Mouse (Mus musculus) heart, postnatal 0 days (tissue): Measurements from ENCODE around the gene Jmjd6.

Source experiments
- CTCF ChIP-seq: IDR thresholded peaks from 2 replicates; pipeline ENCODE4 v1.5.1; 2016; ENCODE audit warnings: antibody characterized with exemption, control low read depth, low read depth
- EP300 ChIP-seq: IDR thresholded peaks from 2 replicates; pipeline ENCODE4 v1.6.1; 2016; ENCODE audit warnings: antibody characterized with exemption, low read depth

DNA sequence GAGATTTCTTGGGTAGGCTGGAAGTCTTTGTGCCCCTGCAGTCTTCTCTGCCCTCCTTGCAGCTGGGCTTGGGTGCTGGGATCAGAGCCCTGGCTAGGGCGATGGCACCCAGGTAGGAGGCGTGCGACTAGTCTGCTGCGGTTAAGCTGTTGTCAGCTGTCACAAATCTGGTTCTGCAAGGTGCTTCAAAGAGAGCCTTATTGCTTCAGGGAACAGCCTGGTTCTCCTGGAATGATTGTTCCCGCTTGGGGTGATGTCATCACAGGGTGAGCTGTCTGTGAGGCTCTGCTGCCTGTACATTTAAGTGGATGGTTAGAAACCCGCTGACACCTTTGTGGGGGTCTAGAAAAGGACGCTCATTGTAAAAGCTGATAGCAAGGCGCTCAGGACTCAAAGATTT, 26.0 kb upstream of the Jmjd6 start:
- no peak for TF ChIP-seq CTCF
- no peak for TF ChIP-seq EP300
